Mouse (Mus musculus) hindbrain, postnatal 0 days (tissue): ENCODE results near the gene Thtpa. TPM values are rescaled to one million over a fixed set of nuclear protein-coding genes. Genes with fewer than 3 reads are reported as not detected.

Source experiments
- ATAC-seq: fragments of 200-750 bp; cut with Nextera tagmentation; 2 replicates; pipeline ENCODE4 v1.8.0; 2017; ENCODE audit warnings: mild to moderate bottlenecking, moderate TSS enrichment, moderate library complexity
- DNase-seq: peaks from one replicate; pipeline ENCODE4 v3.0.0-alpha.2; 2015; ENCODE audit warnings: low spot score
- H3K27ac ChIP-seq: fragments of 300-500 bp; sonication (generic); 2 replicates; pipeline ENCODE4 v1.5.1; 2014; ENCODE audit warnings: mild to moderate bottlenecking
- H3K27me3 ChIP-seq: fragments of 300-500 bp; sonication (generic); 2 replicates; pipeline ENCODE4 v1.6.1; 2014; ENCODE audit warnings: low read length, mixed read lengths; ENCODE audit not compliant: insufficient read depth
- H3K36me3 ChIP-seq: fragments of 300-500 bp; sonication (generic); 2 replicates; pipeline ENCODE4 v1.6.1; 2014; ENCODE audit warnings: low read length, mixed read lengths; ENCODE audit not compliant: insufficient read depth
- H3K4me1 ChIP-seq: fragments of 300-500 bp; sonication (generic); 2 replicates; pipeline ENCODE4 v1.6.1; 2014; ENCODE audit warnings: antibody characterized with exemption, low read length, mixed read lengths; ENCODE audit not compliant: insufficient read depth
- H3K4me2 ChIP-seq: fragments of 300-500 bp; sonication (generic); 2 replicates; pipeline ENCODE4 v1.6.1; 2014; ENCODE audit warnings: low read depth, mild to moderate bottlenecking, low read length, moderate library complexity, mixed read lengths
- H3K4me3 ChIP-seq: fragments of 300-500 bp; sonication (generic); 2 replicates; pipeline ENCODE4 v1.5.1; 2014; ENCODE audit warnings: low read length
- H3K9ac ChIP-seq: fragments of 300-500 bp; sonication (generic); replicated peaks from 2 replicates; pipeline ENCODE4 v1.6.1; 2014; ENCODE audit warnings: mild to moderate bottlenecking, low read length, moderate library complexity, mixed read lengths
- H3K9me3 ChIP-seq: fragments of 300-500 bp; sonication (generic); 2 replicates; pipeline ENCODE4 v1.6.1; 2016; ENCODE audit warnings: low read length, mixed read lengths
- CTCF ChIP-seq: IDR thresholded peaks from 2 replicates; pipeline ENCODE4 v1.5.1; 2016; ENCODE audit warnings: antibody characterized with exemption, control low read depth, low read depth
- WGBS: fragments of 180-500 bp; shearing (Covaris S2); extraction: QIAGEN DNeasy Blood & Tissue Kit; methylation state at CpG from one replicate; pipeline ENCODE4 v1.1.7; 2014; 5-methylcytosine and 5-hydroxymethylcytosine counted together
- polyA plus RNA-seq: library from polyadenylated mRNA; unstranded; fragments of >200 nt; fragmentation: Nextera tagmentation; extraction: Ambion mirVana; gene quantifications from 2 replicates; pipeline ENCODE4 v1.2.1, GENCODE M21; 2015
- total RNA-seq: library from RNA; depleted of rRNA; stranded (reverse); fragments of >200 nt; gene quantifications from 2 replicates; pipeline ENCODE4 v1.2.3, GENCODE M21; 2014; rRNA removed

Thtpa gene
- total RNA-seq, result 37.7 and 44.1 TPM in 2 replicates
- polyA plus RNA-seq, result 31.8 and 32.8 TPM in 2 replicates

GRCm38 (mm10) chr14:55094704-55095231, at the start of gene Thtpa:
Thtpa (plus strand) TSS chr14:55094784.
- Histone ChIP-seq H3K36me3 (no peaks in the 10 kb centered on the region), H3K4me1 (peaks cover 21% of the 10 kb centered on the region), H3K27ac (peak within 1 kb of the TSS; percentile 93), H3K9me3 (no peaks in the 10 kb centered on the region), H3K9ac (peak within 1 kb of the TSS; percentile 83), H3K4me2 (peak within 1 kb of the TSS; percentile 74), H3K27me3 (no peaks in the 10 kb centered on the region), H3K4me3 (peak within 1 kb of the TSS; percentile 59)
- TF ChIP-seq CTCF, result no peak
- 1% methylated on average over 30 of the region's 30 CpGs for WGBS
- peak; percentile 67 for ATAC-seq
- DNase-seq, result peak; percentile 86

DNA sequence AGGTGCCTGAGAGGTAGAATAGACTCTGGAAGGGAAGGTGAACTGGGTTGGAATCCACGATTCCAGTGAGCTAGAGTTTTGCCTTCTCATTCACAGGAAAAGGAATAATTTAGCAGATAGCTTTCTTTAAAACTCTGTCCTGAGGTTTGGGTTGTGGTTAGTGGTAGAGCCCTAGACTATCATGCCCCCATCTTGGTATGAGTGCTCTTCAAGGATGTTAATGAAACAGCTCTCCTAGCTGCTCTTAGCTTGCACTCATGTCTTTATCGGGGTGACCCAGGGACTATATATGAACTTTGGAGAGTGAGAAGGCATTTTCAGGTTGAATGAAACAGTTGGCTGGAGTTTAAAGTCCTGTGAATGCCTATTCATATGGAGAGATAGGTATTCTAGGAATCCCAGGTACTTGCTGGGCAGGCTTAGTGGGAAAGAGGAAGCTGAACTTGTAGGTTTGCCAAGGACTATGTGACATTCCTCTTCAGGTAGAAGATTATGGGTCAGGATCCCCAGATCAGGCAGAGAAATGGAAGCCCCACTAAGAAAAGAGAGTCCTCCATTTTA, 46.5 kb upstream of the Thtpa start:
- Histone ChIP-seq H3K4me1 (0 out of 2 replicates have a peak, but pooled peaks cover 8% of the 10 kb centered on the region), H3K4me2 (no peak overlapping the region), H3K4me3 (no peak overlapping the region), H3K36me3 (no peaks in the 10 kb centered on the region), H3K9ac (no peak overlapping the region), H3K27ac (no peak overlapping the region), H3K9me3 (no peaks in the 10 kb centered on the region), H3K27me3 (no peaks in the 10 kb centered on the region)
- no peak for ATAC-seq
- WGBS, result 90% methylated on average over 2 of the region's 2 CpGs
- no peak for TF ChIP-seq CTCF
- DNase-seq, result no peak

DNA sequence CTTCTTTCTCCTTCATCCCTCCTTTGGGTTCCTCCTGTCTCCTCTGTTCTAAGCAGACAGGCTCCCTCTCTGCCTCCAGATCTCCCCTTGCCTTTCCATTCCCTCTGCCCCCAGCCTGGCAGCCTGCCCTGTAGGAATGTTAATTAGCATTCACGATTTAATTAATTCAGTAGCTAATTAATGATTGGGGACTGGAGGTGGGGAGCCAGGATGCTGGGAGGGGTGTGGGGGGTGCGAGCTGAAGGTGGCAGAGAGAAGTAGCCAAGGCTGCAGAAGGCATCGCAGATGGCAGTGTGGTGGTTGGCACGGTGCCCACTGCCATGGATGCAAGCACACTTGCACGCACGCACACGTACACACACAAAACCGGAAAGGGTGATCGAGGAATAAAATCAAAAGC, 42.1 kb upstream of the Thtpa start:
- no peaks in the 10 kb centered on the region for H3K36me3 ChIP-seq
- DNase-seq (peak; percentile 94), ATAC-seq (peak; percentile 30)
- peak overlapping the region; percentile 24; the same call in 1 of the 2 replicates for H3K9ac ChIP-seq
- peak overlapping the region; percentile 58 for H3K4me2 ChIP-seq
- H3K27me3 ChIP-seq, result no peaks in the 10 kb centered on the region
- peak overlapping the region; percentile 97 for H3K27ac ChIP-seq
- 0 out of 2 replicates have a peak overlapping the region, but pooled peaks have one; percentile 2 for H3K4me3 ChIP-seq
- WGBS, result 5% methylated on average over 9 of the region's 9 CpGs
- H3K4me1 ChIP-seq, result peaks cover 31% of the 10 kb centered on the region
- H3K9me3 ChIP-seq, result no peaks in the 10 kb centered on the region
- no peak for TF ChIP-seq CTCF

DNA sequence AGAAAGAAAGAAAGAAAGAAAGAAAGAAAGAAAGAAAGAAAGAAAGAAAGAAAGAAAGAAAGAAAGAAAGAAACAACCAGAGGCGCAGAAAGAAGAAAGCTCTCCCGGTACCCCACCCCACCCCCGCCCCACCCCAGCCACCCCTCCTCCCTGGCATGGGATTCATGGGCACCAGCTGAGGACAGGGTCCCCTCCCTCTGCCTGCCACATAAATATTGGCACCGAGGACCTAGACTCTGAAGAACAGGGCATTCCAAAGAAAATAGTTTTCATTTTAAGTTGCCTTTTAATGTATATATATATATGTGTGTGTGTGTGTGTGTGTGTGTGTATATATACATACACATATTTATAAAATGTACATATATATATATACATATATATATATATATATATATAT, 41.5 kb upstream of the Thtpa start:
- Histone ChIP-seq H3K36me3 (no peaks in the 10 kb centered on the region), H3K4me1 (peaks cover 33% of the 10 kb centered on the region), H3K9me3 (no peaks in the 10 kb centered on the region), H3K4me3 (peak overlapping the region; percentile 33; the same call in 1 of the 2 replicates), H3K9ac (peak overlapping the region; percentile 24; the same call in 1 of the 2 replicates), H3K27ac (peak overlapping the region; percentile 97), H3K27me3 (no peaks in the 10 kb centered on the region), H3K4me2 (peak overlapping the region; percentile 58)
- peak; percentile 71 for DNase-seq
- TF ChIP-seq CTCF, result no peak
- 24% methylated on average over 4 of the region's 4 CpGs for WGBS
- ATAC-seq, result no peak

- WGBS, result 32% methylated on average over 17 of the region's 17 CpGs
- Histone ChIP-seq H3K27ac (peak overlapping the region; percentile 97), H3K4me1 (peaks cover 33% of the 10 kb centered on the region), H3K4me2 (peak overlapping the region; percentile 58), H3K9me3 (no peaks in the 10 kb centered on the region), H3K36me3 (no peaks in the 10 kb centered on the region), H3K27me3 (no peaks in the 10 kb centered on the region), H3K9ac (peak overlapping the region; percentile 58), H3K4me3 (peak overlapping the region; percentile 33)
- no peak for TF ChIP-seq CTCF
- peak; percentile 94 for DNase-seq
- peak; percentile 89 for ATAC-seq
These were observed 40.8 kb upstream of the Thtpa start for GRCm38 (mm10) chr14:55053708-55054190.

- no peaks in the 10 kb centered on the region for H3K36me3 ChIP-seq
- H3K4me1 ChIP-seq, result peaks cover 33% of the 10 kb centered on the region
- H3K9ac ChIP-seq, result peak overlapping the region; percentile 58
- WGBS, result 20% methylated on average over 10 of the region's 10 CpGs
- TF ChIP-seq CTCF, result no peak
- DNase-seq, result peak; percentile 86
- no peaks in the 10 kb centered on the region for H3K9me3 ChIP-seq
- peak overlapping the region; percentile 33 for H3K4me3 ChIP-seq
- ATAC-seq, result peak; percentile 54
- no peaks in the 10 kb centered on the region for H3K27me3 ChIP-seq
- H3K4me2 ChIP-seq, result peak overlapping the region; percentile 58
- peak overlapping the region; percentile 97 for H3K27ac ChIP-seq
These were observed 40.3 kb upstream of the Thtpa start for GRCm38 (mm10) chr14:55054191-55054749.
